Mouse (Mus musculus) G1E (cell line): ENCODE measurements around the gene Tomm34. TPM values are rescaled to one million over a fixed set of nuclear protein-coding genes. Genes with fewer than 3 reads are reported as not detected.

Experiments used
- ATAC-seq: 2 replicates; pipeline ENCODE4 v1.8.0; 2016; ENCODE audit warnings: mild to moderate bottlenecking; ENCODE audit not compliant: insufficient number of reproducible peaks, poor library complexity, low FRiP score, severe bottlenecking; ENCODE audit errors: extremely low read depth
- DNase-seq: peaks from one replicate; pipeline ENCODE4 v3.0.0; 2012; ENCODE audit warnings: low spot score
- H3K27me3 ChIP-seq: 2 replicates; pipeline ENCODE4 v1.6.1; 2012; ENCODE audit warnings: mild to moderate bottlenecking, low read length, inconsistent platforms; ENCODE audit not compliant: insufficient read depth
- H3K36me3 ChIP-seq: replicated peaks from 2 replicates; pipeline ENCODE3; 2012; ENCODE audit warnings: mild to moderate bottlenecking, inconsistent platforms
- H3K4me1 ChIP-seq: 2 replicates; pipeline ENCODE4 v1.6.1; 2012; ENCODE audit warnings: low read depth, low read length, inconsistent platforms, mixed read lengths; ENCODE audit not compliant: insufficient read depth
- H3K4me3 ChIP-seq: 2 replicates; pipeline ENCODE4 v1.5.1; 2012; ENCODE audit warnings: low read depth, mild to moderate bottlenecking, inconsistent platforms, low read length, moderate library complexity, mixed read lengths
- H3K9me3 ChIP-seq: replicated peaks from 2 replicates; pipeline ENCODE4 v1.6.1; 2012; ENCODE audit warnings: inconsistent platforms
- CTCF ChIP-seq: IDR thresholded peaks from 2 replicates; pipeline ENCODE4 v1.5.1; 2012; ENCODE audit warnings: low read depth, low read length, inconsistent platforms, mixed read lengths
- GATA1 ChIP-seq: IDR thresholded peaks from 2 replicates; pipeline ENCODE4 v1.6.1; 2012; ENCODE audit warnings: borderline replicate concordance, low read length, inconsistent platforms, mixed read lengths
- GATA2 ChIP-seq: IDR thresholded peaks from 2 replicates; pipeline ENCODE4 v1.6.1; 2012; ENCODE audit warnings: low read depth, low read length, inconsistent platforms, borderline replicate concordance
- POLR2AphosphoS5 ChIP-seq: IDR thresholded peaks from 2 replicates; pipeline ENCODE4 v1.6.1; 2012; ENCODE audit warnings: low read depth, low read length, inconsistent platforms; ENCODE audit not compliant: insufficient replicate concordance
- TAL1 ChIP-seq: conservative IDR thresholded peaks from 2 replicates; pipeline ENCODE4 v1.6.1; 2012; ENCODE audit warnings: low read depth, low read length, inconsistent platforms, mixed read lengths
- polyA plus RNA-seq: library from polyadenylated mRNA; stranded (reverse); fragments of >175 nt; gene quantifications from 2 replicates; pipeline ENCODE4 v1.2.3, GENCODE M21; 2012
- total RNA-seq, 2 experiments: library from RNA; stranded (forward) in 1 of 2; stranded (reverse) in 1 of 2; fragments of 200-1000 nt in 1 of 2; fragments of >200 nt in 1 of 2; fragmentation: Nextera tagmentation in 1 of 2; gene quantifications; 2 replicates each; pipeline ENCODE4 v1.2.3; 2014 to 2017

Gene Tomm34
- total and polyA plus RNA-seq, 3 experiments = 48.2 to 63.0 (median 61.0) TPM

- no peak for ATAC-seq
- DNase-seq = no peak
- Histone ChIP-seq H3K36me3 (no peaks in the 10 kb centered on the region), H3K9me3 (0 out of 2 replicates have a peak, but pooled peaks cover 4% of the 10 kb centered on the region), H3K27me3 (peaks cover 21% of the 10 kb centered on the region), H3K4me1 (no peaks in the 10 kb centered on the region), H3K4me3 (no peak overlapping the region)
- TF ChIP-seq GATA2 = no peak
- no peak for TF ChIP-seq GATA1
- no peak for TF ChIP-seq CTCF
- no peak for TF ChIP-seq TAL1
- TF ChIP-seq POLR2AphosphoS5 = no peak
These were observed 39.8 kb downstream of the Tomm34 start for GRCm38 (mm10) chr2:164031147-164031546.

GRCm38 (mm10) chr2:164025150-164025549 is 45.8 kb downstream of the Tomm34 start, which contains the start of gene Pabpc1l:
Gene Pabpc1l, plus strand, starts transcription at chr2:164025450.
- no peak for TF ChIP-seq CTCF
- TF ChIP-seq TAL1 = no peak
- no peak for TF ChIP-seq POLR2AphosphoS5
- TF ChIP-seq GATA2 = no peak
- no peak for TF ChIP-seq GATA1
- ATAC-seq (no peak), DNase-seq (no peak)
- Histone ChIP-seq H3K4me3 (no peak within 1 kb of the TSS), H3K36me3 (peaks cover 8% of the 10 kb centered on the region), H3K27me3 (peaks cover 18% of the 10 kb centered on the region), H3K9me3 (no peaks in the 10 kb centered on the region), H3K4me1 (no peaks in the 10 kb centered on the region)

GRCm38 (mm10) chr2:164022104-164022503 is 48.9 kb downstream of the Tomm34 start:
- ATAC-seq (no peak), DNase-seq (no peak)
- no peak overlapping the region for H3K4me3 ChIP-seq
- TF ChIP-seq GATA2 = no peak
- TF ChIP-seq CTCF = no peak
- TF ChIP-seq GATA1 = no peak
- no peak for TF ChIP-seq POLR2AphosphoS5
- no peak for TF ChIP-seq TAL1
- H3K9me3 ChIP-seq = no peaks in the 10 kb centered on the region
- H3K27me3 ChIP-seq = peaks cover 17% of the 10 kb centered on the region
- peaks cover 35% of the 10 kb centered on the region for H3K36me3 ChIP-seq
- H3K4me1 ChIP-seq = no peaks in the 10 kb centered on the region

GRCm38 (mm10) chr2:164019943-164020342 is 51.0 kb downstream of the Tomm34 start:
- Histone ChIP-seq H3K36me3 (peaks cover 57% of the 10 kb centered on the region), H3K4me1 (no peaks in the 10 kb centered on the region)

GRCm38 (mm10) chr2:164018910-164019309 is 52.1 kb downstream of the Tomm34 start:
- Histone ChIP-seq H3K4me1 (no peaks in the 10 kb centered on the region), H3K9me3 (no peaks in the 10 kb centered on the region), H3K4me3 (no peak overlapping the region), H3K36me3 (peaks cover 67% of the 10 kb centered on the region), H3K27me3 (no peaks in the 10 kb centered on the region)
- ATAC-seq (no peak), DNase-seq (no peak)
- TF ChIP-seq TAL1 (no peak), CTCF (no peak), GATA2 (no peak), GATA1 (no peak), POLR2AphosphoS5 (no peak)

More at GRCm38 (mm10) chr2:164019943-164020342, 51.0 kb downstream of the Tomm34 start:
- no peaks in the 10 kb centered on the region for H3K27me3 ChIP-seq
- DNase-seq (no peak), ATAC-seq (no peak)
- H3K9me3 ChIP-seq = no peaks in the 10 kb centered on the region
- TF ChIP-seq CTCF (no peak), GATA2 (no peak), GATA1 (no peak), TAL1 (no peak), POLR2AphosphoS5 (no peak)
- no peak overlapping the region for H3K4me3 ChIP-seq

GRCm38 (mm10) chr2:164015304-164015703 is 55.7 kb downstream of the Tomm34 start:
- H3K27me3 ChIP-seq = no peaks in the 10 kb centered on the region
- TF ChIP-seq GATA1 (no peak), GATA2 (no peak), CTCF (no peak), POLR2AphosphoS5 (no peak), TAL1 (no peak)
- no peaks in the 10 kb centered on the region for H3K4me1 ChIP-seq
- DNase-seq (no peak), ATAC-seq (no peak)
- no peak overlapping the region for H3K4me3 ChIP-seq
- no peaks in the 10 kb centered on the region for H3K9me3 ChIP-seq
- H3K36me3 ChIP-seq = peaks cover 97% of the 10 kb centered on the region

- H3K4me3 ChIP-seq = no peak overlapping the region
- 0 out of 2 replicates have a peak, but pooled peaks cover 2% of the 10 kb centered on the region for H3K9me3 ChIP-seq
- no peaks in the 10 kb centered on the region for H3K27me3 ChIP-seq
- peaks cover 89% of the 10 kb centered on the region for H3K36me3 ChIP-seq
- ATAC-seq (no peak), DNase-seq (no peak)
- H3K4me1 ChIP-seq = peaks cover 10% of the 10 kb centered on the region
- no peak for TF ChIP-seq TAL1
- no peak for TF ChIP-seq POLR2AphosphoS5
- TF ChIP-seq GATA1 = no peak
- no peak for TF ChIP-seq CTCF
- TF ChIP-seq GATA2 = no peak
These were observed 60.0 kb downstream of the Tomm34 start for GRCm38 (mm10) chr2:164010944-164011343.
